Mouse (Mus musculus) right cerebral cortex, postnatal 4 days (tissue): ENCODE data around the gene Cttn.

ENCODE experiments used
- DNase-seq: peaks from one replicate; pipeline ENCODE4 v3.0.0-alpha.2; 2022

Gene Cttn

DNA sequence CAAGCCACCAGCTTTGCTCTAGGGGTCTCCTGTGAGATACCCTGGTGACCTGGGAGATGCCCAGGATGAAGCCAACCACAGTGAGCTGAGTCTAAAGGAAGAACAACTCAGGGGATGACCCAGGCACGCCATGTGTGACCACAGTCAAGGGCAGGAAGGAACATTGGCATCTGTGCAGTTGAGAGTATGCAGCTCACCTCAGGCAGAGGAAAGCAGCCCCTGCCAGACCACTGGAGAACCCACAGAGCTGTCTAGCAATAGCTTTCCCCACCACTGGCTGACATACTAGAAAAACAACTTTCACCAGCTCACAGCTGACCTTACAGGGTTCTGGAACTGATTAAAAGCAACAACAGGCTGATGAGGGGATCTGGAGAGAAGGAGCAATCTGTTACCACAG lies 22.6 kb downstream of the Cttn start:
- no peak for DNase-seq

DNA sequence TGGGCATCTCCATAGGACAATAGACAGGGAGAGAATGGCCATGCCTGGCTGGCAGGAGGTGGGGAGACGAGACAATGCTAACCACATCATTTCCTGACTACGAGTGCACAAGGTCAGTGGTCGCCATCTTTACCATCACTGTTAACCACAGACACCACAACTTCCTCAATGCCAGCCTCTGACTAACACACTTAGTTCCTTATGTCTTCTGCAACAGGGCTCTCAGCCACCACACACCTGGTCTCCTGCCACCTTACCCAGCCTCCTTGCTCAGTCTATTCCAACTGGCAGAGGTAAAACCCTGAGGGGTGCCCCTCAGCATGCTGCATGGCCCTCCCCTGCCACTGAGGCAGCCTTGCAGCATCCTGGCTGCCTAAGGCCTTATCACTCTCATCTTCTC lies 23.7 kb downstream of the Cttn start:
- no peak for DNase-seq

DNA sequence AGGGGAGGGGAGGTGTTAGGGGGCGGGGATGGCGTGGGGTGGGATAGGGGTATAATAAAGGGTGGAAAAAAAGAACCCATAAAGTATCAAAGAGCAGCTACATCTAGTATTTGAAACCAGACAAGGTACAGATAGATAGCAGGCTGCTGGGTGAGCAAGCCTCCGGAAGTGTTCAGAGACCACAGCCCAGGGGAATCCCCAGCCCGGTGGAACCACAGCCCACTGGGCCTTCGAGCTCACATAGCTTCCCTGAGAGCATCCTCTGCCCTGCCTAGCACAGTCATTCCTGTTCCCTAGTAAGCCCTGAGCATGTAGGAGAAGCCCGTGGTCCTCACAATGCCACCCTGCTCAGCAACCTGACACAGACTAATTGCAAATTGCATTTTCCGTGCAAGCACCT lies 26.0 kb downstream of the Cttn start:
- DNase-seq, result no peak

DNA sequence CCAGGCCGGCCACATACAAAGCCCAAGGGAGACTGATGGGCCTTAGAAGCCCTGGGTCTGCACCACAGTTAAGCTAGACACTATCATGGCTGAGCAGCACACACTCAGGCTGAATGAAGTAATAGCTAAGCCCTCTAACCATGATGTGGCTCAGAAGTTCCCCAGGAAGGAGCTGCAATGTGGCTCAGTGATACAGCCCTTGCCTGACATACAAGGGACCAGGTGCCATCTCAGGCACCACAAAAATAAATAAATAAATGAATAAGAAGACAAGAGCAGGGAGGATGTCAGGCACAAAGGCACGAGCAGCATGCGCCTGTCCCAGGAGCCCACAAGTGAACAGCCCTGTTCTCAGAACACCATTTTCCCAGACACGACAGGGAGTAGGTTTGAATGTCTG lies 28.8 kb downstream of the Cttn start:
- DNase-seq, result no peak

DNA sequence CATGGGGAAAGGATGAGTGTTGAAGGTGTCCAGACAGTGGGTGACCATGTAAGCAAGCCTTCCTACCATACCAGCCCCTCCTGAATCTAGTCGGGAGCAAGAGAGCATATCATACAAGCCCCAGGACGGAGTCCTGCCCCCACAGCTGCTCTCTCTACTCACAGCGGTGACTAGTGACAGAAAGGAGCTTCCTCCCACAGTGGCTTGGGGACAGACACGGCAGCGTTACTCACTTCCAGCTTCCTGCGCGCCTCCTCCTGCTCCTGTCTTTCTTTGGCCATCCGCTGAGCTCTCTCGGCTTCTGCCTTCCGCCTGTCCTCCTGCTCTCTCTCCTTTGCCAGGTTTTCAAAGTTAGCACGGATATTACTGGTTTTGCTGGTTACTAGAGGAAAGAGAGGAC lies 29.3 kb downstream of the Cttn start:
- DNase-seq, result no peak

DNA sequence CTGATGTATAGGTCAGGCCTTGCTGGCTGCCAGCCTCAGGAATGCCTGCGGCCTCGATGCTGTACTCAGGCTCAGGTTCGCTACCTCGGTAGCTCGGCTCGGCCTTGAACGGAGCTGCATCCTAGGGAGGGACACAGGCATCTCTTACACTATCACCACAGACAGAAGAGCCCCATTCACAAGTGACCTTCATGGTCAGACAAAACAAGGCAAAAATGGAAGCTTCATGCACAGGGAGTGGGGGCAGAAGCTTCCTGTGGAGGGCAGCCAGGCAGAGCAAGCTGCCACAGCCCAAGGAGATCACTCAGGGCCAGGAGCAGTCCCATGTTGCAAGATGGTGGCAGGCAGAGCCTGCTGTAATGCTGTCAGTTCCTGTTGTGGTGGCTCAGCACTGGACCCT lies 32.0 kb downstream of the Cttn start:
- DNase-seq, result no peak

DNA sequence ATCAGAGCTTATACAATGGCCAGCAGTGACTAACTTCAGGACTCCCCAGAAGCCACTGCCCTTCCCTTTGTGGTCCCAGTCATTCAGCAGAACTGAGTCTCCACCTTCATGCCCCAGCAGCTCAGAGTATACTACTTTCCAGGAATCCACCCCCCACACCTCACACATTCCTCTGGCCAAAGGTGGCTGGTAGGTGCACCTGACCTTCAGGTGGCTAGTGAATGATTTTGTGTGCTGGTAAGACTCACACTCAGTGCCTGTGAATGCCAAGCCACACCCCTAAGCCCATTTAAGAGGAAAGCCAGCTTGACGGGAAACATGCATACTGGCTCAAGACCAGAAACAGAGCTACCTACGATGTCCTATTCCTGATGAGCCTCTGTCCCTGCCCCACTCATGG lies 37.9 kb downstream of the Cttn start:
- DNase-seq, result no peak

DNA sequence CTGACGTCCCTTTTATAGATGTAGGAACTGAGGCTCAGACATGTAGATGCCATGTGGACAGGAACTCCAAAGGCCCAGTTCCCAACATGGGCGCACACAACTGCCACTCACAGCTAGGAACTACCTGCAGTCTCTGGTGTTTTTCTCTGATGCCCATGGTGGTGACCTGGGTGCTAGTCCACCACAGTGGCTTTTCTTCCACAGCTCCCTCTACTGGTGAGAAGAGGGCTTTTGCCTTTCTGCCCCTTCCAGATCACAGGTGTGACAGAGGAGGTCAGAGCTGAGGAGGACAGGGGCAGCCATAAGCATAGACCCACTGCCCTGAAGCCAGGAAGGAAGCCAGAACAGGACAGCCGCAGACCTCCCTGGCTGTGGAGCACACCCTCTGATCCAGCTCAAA lies 43.3 kb downstream of the Cttn start:
- DNase-seq, result no peak

DNA sequence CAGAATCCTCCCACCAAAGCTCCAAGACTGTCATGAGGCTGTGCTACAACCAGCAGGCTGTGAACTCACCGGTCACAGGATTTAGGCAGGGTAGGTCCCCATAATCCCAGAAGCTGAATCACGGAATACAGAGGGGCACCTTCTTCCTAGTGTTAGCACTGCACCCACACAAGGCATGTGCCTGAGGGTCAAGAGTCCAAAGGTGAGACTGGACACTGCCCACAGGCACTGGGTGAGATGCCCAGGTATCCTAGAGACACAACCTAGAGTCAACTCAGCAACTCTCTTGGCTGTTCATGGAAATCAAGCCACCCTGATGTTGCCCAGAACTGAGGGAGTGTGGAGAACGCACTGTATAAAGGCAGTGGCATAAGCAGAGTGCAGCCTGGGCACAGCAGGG lies 44.2 kb downstream of the Cttn start:
- DNase-seq, result no peak

DNA sequence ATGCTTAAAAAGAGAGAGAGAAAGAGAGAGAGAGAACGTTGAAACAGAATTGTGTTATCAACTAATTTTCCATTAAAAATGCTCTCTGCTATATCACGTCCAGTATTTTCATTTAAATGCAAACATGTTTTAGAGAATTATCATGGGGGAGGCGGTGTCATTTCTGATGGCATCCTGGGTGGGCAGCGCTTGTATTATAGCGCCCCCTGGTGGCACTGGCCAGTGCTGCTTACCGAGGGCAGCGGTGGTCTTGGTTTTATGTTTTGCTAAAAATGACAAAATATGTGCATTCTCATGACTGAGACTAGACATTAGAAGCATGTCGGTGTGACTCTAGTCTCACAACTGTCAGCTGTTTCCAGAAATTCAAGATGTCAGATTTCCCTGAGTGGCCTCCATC lies 44.9 kb downstream of the Cttn start:
- peak; percentile 89 for DNase-seq

DNA sequence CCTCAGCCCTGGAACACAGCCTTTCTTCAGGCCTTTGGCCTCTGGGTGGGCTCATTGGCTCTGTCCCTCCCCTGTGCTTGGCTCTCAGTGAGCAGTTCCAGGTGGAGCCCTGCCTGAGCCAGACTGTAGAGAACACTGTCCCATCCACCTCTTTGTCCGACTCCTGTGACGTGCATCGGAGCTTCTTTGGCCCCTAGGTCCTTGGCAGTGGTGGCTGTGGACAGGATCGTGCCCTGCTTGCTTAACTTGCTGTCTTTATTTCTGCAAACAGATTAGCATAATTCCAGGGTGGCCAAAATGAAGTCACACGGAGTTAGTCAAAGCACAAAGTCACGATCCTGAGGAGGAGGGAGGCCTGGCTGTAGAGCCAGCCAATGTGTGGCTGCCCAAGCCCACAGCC lies 49.3 kb downstream of the Cttn start:
- no peak for DNase-seq

DNA sequence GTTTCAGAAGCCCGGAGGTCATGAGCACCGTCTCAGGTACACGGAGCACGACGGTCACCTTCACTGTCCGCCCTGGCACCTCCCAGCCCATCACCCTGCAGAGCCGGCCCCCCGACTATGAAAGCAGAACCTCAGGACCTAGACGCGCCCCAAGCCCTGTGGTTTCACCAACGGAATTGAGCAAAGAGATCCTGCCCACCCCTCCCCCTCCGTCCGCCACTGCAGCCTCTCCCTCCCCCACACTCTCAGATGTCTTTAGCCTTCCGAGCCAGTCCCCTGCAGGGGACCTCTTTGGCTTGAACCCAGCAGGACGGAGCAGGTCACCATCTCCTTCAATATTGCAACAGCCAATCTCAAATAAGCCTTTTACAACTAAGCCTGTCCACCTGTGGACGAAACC lies 50.3 kb downstream of the Cttn start:
- DNase-seq, result no peak

DNA sequence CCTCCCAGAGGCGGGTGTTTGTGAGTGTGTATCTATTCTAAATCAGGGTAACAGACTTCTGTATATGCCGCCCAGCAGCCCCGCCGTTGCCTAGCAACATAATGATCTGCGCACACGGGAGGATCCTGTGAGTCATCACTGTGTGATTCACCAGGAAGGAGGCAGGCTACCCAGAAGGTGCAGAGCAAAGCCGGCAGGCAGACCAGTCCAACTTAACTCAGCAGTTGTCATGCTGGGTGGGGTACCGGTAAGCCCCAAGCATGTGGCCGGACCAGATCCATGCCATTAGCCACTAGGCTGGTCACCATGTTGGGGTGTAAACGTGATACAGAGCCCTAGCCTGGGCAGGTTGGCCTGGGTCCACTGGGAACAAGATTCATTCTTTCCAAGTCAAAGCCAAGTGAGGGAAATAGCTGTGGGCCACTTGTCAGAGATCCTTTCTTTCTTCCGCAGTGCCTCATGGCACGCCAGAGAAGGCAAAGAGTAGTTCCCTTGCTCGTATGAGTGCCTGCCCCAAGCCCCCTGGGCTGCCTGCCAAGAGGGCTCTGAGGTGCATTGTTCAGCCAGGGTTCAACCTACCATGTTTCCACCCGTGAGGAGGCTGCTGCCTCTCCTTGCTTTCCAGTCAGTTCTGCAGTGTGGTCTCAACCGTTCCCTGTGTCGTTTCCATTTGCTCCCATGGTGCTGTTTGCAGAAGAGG lies 53.0 kb downstream of the Cttn start:
- DNase-seq, result peak; percentile 68

DNA sequence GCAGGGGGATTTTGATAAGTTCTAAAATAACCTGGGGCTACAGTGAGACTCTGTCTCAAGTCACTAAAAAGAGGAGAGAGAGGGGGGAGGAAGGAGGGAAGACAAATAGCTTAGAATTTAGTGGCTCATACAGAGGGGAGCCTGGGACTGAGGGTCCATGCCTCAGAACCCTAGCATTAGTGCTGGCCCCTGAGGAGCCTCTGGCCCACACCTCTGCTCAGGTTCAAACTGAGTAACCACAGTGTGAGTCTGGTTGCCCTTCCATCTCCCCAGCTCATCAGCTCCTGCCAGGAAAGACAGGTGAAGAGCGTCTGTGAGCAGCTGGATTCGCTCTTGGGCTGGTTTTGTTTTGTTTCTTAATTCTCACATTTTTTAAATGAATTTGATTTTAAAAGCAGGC lies 53.6 kb downstream of the Cttn start:
- no peak for DNase-seq

DNA sequence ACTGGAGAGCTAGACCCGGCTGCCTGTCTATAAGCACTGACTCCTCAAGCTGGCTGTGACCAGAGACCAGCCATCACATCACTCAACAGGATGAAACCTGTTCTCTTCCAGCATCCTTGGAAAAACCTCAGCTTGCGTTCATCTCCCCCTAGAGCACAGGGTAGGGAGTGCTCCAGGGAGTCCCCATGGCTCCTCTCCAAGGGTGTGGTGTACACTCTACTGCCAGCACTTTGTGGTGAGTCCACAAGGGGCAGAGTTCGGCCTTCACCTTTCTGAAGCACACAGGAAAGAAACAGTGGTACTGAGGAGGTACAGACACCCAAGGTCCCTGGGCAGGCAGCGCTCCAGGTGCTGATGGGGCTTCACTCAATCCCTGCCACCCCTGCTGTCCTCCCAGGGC lies 55.0 kb downstream of the Cttn start:
- DNase-seq, result no peak

DNA sequence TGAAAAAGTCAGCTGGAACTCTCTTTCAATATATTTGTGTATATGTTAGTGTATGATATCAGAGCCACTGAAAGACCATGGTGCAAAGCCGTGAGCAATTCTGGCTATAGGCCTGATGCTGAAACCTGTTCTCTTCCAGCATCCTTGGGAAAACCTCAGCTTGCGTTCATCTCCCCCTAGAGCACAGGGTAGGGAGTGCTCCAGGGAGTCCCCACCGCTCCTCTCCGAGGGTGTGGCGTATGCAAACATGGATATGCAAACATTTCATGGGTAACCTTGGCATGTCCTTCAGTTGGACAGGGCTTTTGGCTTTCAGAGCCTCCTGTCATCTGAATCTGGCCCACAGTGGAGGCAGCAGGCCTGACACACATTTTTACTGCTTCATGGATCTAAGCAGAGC lies 56.2 kb downstream of the Cttn start:
- DNase-seq, result no peak

DNA sequence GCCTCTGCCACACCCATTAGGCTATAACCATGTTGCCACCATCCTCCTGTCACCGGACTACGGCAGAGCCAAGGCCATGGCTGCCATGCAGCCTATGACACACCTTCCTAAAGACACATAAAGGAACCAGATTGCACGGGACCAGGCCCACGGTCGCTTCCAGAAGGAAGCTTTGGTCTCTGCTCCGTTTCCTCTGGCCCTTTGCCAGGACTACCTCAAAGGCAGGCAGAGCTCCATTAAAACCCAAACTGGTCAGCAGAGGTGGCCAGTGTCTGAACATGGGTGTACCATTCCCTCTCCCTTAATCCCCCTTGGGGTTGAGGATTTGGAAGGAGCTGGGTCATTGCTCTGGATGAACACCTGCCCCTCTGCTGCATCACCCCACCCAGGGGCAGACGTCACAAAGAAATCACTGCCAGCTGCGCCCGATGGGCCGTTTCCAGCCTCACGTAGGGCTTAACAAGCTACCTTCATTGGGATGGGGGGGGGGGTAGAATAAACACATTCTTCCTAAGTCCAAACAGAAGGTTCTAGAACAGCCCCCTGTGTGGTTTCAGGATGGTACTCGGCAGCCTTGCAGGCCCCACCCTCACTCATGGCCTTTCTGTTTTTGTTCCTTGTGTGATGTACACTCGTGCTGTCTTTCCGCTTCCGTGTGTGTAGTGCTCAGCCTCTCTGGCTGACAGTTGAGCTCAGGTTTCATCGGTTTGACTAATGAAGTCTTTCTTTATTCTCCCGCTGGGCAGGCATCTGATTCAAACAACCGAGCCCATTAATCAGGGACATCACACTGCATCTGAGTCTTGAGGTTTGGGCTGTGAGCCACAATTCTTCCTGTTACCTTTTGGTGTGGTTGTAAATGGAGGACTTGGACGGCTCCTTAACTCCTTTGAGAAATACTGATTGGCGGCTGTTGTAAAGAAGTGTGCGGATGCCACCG lies 58.6 kb downstream of the Cttn start:
- no peak for DNase-seq

DNA sequence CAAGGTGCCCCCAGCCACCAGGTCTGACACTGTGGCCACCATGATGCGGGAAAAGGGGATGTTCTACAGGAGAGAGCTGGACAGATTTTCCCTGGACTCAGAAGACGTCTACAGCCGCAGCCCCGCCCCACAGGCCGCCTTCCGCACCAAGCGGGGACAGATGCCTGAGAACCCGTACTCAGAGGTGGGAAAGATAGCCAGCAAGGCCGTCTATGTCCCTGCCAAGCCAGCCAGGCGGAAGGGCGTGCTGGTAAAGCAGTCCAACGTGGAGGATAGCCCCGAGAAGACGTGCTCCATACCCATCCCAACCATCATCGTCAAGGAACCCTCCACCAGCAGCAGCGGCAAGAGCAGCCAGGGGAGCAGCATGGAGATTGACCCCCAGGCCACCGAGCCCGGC lies 61.1 kb downstream of the Cttn start:
- DNase-seq, result no peak

DNA sequence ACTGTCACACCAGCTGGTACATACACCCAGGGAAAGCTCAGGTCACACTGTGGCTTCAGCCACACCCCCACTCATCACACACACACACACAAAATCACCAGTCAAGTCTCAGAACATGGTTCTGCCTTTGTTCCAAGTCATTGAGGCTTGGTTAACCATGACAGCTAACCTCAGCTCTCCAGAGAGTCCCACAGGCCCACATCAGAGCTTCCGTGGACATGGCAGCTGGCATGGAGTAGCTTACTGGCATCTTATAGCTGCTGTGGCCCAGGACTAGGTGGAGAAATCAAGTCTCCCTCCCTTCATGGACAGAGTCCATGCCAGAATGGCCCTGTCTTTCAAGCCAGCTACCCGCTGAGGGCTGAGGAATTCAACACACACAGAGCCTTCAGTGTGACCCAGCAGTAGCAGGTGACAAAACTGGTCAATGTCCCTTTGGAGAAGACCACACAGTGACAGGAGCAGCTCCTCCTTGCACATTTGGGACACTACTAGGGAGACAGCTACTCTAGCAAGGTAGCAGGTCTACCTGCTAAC lies 62.3 kb downstream of the Cttn start:
- no peak for DNase-seq

DNA sequence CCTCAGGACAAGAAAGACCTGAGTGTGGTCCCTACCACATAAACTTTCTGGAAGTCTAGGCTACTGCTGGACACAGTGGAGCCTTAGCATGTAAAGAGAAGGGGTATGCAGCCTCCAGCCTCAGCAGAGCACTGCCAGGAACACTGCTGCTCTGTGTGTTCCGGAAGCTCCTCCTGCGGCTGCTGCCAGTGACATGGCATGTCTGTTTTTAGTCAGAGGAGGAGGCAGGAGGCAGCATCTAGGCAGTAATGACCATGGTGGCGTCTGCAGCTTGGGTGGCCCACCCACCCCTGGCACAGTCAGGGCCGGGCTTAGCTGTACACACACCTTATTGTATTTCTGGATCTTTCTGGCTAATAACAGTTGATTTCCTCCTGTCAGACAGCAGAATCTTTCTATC lies 63.1 kb downstream of the Cttn start:
- no peak for DNase-seq

DNA sequence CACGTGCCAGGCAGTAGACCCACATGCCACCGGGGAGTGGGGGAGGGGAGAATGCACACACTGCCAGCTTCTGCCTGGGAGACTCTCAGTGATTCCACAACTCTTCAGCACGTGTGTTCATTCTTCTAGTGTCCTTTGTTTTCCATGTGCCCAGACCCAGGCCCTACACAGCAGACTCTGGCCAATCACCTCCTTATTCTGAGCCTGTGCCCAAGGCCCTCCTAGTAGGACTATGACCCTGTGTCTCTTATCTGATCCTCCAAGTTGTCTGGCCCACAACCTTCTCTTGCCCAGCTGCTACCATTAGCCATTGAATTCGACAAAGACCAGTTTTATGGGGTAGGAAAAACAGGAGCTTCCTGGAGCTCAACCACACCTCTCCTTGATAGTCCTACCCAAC lies 68.3 kb downstream of the Cttn start:
- DNase-seq, result no peak

DNA sequence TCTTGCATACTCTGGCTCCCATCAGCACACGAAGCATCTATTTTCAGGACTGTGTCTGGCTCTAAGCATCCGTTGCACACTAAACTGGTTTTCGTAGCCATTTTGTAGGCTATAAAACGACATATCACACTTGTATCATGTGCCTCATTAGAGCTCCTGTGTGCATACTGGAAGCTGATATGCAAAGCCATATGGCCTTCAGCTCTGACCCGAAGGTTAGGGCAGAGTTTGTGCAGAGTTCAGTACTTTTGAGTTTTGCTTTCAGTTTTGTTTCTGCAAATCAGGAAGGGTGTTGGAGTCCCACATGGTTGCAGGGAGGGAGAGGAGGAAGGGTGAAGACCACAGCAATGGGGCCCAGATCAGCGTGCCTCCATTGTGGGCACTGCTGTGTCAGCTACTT lies 79.1 kb downstream of the Cttn start:
- DNase-seq, result no peak

DNA sequence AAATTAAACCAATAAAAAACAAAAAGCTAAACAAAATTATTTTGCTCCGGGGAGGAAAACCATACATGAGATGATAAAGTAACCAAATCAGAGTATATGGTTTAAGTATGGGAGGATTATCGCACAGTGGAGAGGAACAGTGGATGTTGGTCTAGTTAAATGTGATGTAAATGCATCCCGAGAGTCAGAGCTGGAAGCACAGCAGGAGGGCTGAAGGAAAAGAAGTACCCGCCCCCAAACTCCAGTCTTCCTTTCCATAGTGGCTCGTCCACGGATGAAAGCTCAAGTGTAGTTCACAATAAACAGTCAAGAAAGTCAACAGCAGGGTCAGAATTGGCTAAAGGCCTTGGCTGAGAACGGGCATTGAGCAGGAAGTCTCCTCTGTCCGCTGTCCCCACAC lies 80.1 kb downstream of the Cttn start:
- no peak for DNase-seq

DNA sequence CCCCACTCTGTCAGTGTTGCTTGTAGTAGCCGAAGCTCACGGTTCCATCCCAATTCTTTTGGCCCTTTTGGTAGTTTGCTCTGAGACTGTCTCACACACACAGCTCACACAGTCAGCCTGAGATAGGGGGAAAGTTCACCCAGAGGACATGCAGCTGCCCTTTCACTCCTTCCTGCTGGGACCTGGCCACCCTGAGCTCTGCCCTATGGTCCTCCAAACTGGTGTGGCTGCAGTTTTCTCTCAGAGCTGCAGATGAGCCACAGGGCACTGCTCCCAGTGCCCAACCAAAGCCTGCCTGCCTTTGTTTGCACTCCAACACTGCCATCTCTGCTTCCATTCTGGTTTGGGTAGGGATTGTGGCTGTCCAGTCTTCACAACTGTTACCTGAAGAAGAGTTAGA lies 81.1 kb downstream of the Cttn start:
- DNase-seq, result no peak
